ENCODE assay signal across 8 mouse cellular contexts in the genomic region with DNA sequence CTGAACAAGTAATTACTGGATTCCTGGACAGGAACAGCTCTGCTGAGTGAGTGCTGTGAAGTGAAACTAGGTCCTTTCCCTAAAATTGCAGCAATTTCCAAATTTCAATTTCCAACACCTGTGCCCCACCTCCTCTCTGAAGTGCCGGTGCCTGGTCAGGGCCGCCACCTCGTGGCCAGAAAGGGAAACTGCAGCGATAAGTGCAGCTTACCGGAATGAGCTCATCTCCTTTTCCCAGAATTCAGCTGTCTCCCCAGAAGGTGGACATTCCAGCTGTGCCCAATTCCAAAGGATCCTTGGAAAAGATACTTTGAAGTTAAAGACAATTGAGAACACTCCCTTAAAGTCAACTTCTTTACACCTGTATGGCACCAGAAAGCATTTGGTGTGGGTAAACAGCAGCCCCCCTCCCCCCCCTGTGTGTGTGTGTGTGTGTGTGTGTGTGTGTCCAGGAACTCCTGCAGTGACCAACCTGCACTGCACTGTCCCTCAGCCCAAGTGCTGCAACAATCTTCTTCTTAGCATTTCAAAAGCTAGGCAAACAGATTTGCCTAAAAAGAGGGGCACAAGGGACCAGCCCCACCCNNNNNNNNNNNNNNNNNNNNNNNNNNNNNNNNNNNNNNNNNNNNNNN. TPM values are rescaled to one million over a fixed set of nuclear protein-coding genes. Genes with fewer than 3 reads are reported as not detected.
DNase-seq lines count a peak whose midpoint lies in the region; ATAC-seq and TF ChIP-seq lines count a peak whose summit lies in the region.

No protein-coding gene starts in this region.

- WGBS in kidney, embryonic 15.5 days = 3% methylated on average over 5 of the region's 5 CpGs
- WGBS in limb, embryonic 14.5 days = 2% methylated on average over 5 of the region's 5 CpGs
- WGBS in neural tube, embryonic 11.5 days = 5% methylated on average over 5 of the region's 5 CpGs

- peak; percentile 92; the same call in 1 of the 2 replicates for TF ChIP-seq CTCF in testis, adult 2 months (IDR thresholded peaks at IDR 0.05; ENCODE audit: control insufficient read depth, insufficient read depth, insufficient replicate concordance, low read depth, low read length)

- H3K4me3 ChIP-seq in kidney, embryonic 15.5 days (replicated peaks) = no peak overlapping the region
- no peak overlapping the region for H3K4me3 ChIP-seq in limb, embryonic 14.5 days (replicated peaks; ENCODE audit: low read length)
- no peak overlapping the region for H3K4me3 ChIP-seq in neural tube, embryonic 11.5 days (ENCODE audit: low read depth, low read length)
- no peak overlapping the region for H3K4me3 ChIP-seq in testis, adult 2 months (ENCODE audit: control insufficient read depth, low read depth, low read length)

- H3K4me1 ChIP-seq in kidney, embryonic 15.5 days = no peaks in the 10 kb centered on the region
- H3K4me1 ChIP-seq in limb, embryonic 14.5 days (ENCODE audit: control insufficient read depth, insufficient read depth, low read length) = no peaks in the 10 kb centered on the region
- H3K4me1 ChIP-seq in neural tube, embryonic 11.5 days (ENCODE audit: control insufficient read depth, insufficient read depth, low read length) = no peaks in the 10 kb centered on the region
- H3K4me1 ChIP-seq in testis, adult 2 months (ENCODE audit: control insufficient read depth, insufficient read depth, low read length) = peaks cover 5% of the 10 kb centered on the region

- no peaks in the 10 kb centered on the region for H3K9me3 ChIP-seq in kidney, embryonic 15.5 days (replicated peaks)
- H3K9me3 ChIP-seq in limb, embryonic 14.5 days (ENCODE audit: control insufficient read depth, low read length) = no peaks in the 10 kb centered on the region
- no peaks in the 10 kb centered on the region for H3K9me3 ChIP-seq in neural tube, embryonic 11.5 days (ENCODE audit: control insufficient read depth, low read length)

- H3K9ac ChIP-seq in kidney, embryonic 15.5 days = no peak overlapping the region
- H3K9ac ChIP-seq in limb, embryonic 14.5 days (ENCODE audit: low read depth, low read length, severe bottlenecking) = no peak overlapping the region
- H3K9ac ChIP-seq in neural tube, embryonic 11.5 days (ENCODE audit: low read length) = no peak overlapping the region

- peak; percentile 46; the same call in 1 of the 2 replicates for ATAC-seq in kidney, embryonic 15.5 days (replicated peaks; ENCODE audit: low FRiP score)
- peak; percentile 53; the same call in 1 of the 2 replicates for ATAC-seq in limb, embryonic 14.5 days (ENCODE audit: low FRiP score, low read depth)
- no peak for ATAC-seq in neural tube, embryonic 11.5 days (ENCODE audit: insufficient read depth, low FRiP score, low TSS enrichment)

- no peak overlapping the region for H3K4me2 ChIP-seq in kidney, embryonic 15.5 days
- no peak overlapping the region for H3K4me2 ChIP-seq in limb, embryonic 14.5 days (replicated peaks; ENCODE audit: low read depth, low read length, severe bottlenecking)
- no peak overlapping the region for H3K4me2 ChIP-seq in neural tube, embryonic 11.5 days (ENCODE audit: low read depth)

- no peak overlapping the region for H3K27ac ChIP-seq in kidney, embryonic 15.5 days
- no peak overlapping the region for H3K27ac ChIP-seq in limb, embryonic 14.5 days (replicated peaks; ENCODE audit: low read depth, low read length)
- no peak overlapping the region for H3K27ac ChIP-seq in neural tube, embryonic 11.5 days (ENCODE audit: low read depth, low read length)
- no peak overlapping the region for H3K27ac ChIP-seq in testis, adult 2 months (ENCODE audit: control insufficient read depth, insufficient read depth, low read depth, low read length)

- no peak for TF ChIP-seq POLR2A in limb, embryonic 14.5 days (IDR thresholded peaks at IDR 0.05; ENCODE audit: borderline replicate concordance, extremely low read depth, insufficient read depth, insufficient read length)
- TF ChIP-seq POLR2A in testis, adult 2 months (IDR thresholded peaks at IDR 0.05; ENCODE audit: control insufficient read depth, low read depth, low read length) = no peak

- H3K36me3 ChIP-seq in kidney, embryonic 15.5 days = no peaks in the 10 kb centered on the region
- no peaks in the 10 kb centered on the region for H3K36me3 ChIP-seq in limb, embryonic 14.5 days (ENCODE audit: control insufficient read depth, insufficient read depth, low read length)
- no peaks in the 10 kb centered on the region for H3K36me3 ChIP-seq in neural tube, embryonic 11.5 days (ENCODE audit: control insufficient read depth, insufficient read depth, low read length)
- H3K36me3 ChIP-seq in testis, adult 2 months (ENCODE audit: control insufficient read depth, insufficient read depth, low read length) = no peaks in the 10 kb centered on the region

- DNase-seq in 416B (ENCODE audit: low read depth) = peak; percentile 73
- DNase-seq in adrenal gland, adult (ENCODE audit: inconsistent age in 2 of 2, low spot score in 1 of 2) = peak; percentile 78 to 93
- peak; percentile 77 for DNase-seq in embryo, embryonic 10 days (ENCODE audit: low spot score)
- DNase-seq in heart, adult 18-20 months = peak; percentile 72 to 83
- DNase-seq in limb, embryonic 14.5 days (ENCODE audit: low spot score) = peak; percentile 51
- peak; percentile 58 for DNase-seq in neural tube, embryonic 11.5 days (ENCODE audit: low spot score)

- H3K27me3 ChIP-seq in kidney, embryonic 15.5 days = peaks cover 10% of the 10 kb centered on the region; the same call in 1 of the 2 replicates
- H3K27me3 ChIP-seq in limb, embryonic 14.5 days (ENCODE audit: control insufficient read depth, insufficient read depth, low read length) = no peaks in the 10 kb centered on the region
- H3K27me3 ChIP-seq in neural tube, embryonic 11.5 days (ENCODE audit: control insufficient read depth, insufficient read depth, low read length) = no peaks in the 10 kb centered on the region
- H3K27me3 ChIP-seq in testis, adult 2 months (ENCODE audit: control insufficient read depth, insufficient read depth, low read length) = no peaks in the 10 kb centered on the region

RNA-seq across cellular contexts. Expression of a gene that starts 13.2 kb away (rescaled TPM):
- 10 to 100 TPM; 34.8 to 37.3 TPM for total RNA-seq in heart, adult 18-20 months (2021)
- polyA plus RNA-seq in kidney, embryonic 15.5 days (2015; fragmentation: Nextera tagmentation; extraction: Ambion mirVana) = 40.0 and 43.8 TPM in 2 replicates
- polyA plus RNA-seq in limb, embryonic 14.5 days (2012; rRNA removed) = 23.1 and 28.3 TPM in 2 replicates
- polyA plus RNA-seq in limb, embryonic 14.5 days (2014; fragmentation: Nextera tagmentation; extraction: Ambion mirVana) = 45.6 and 50.5 TPM in 2 replicates
- polyA plus RNA-seq in neural tube, embryonic 11.5 days (2014; fragmentation: Nextera tagmentation; extraction: Ambion mirVana) = 6.2 and 6.9 TPM in 2 replicates
- 5.7 and 6.7 TPM in 2 replicates for polyA plus RNA-seq in testis, adult 2 months (2012; rRNA removed)

RNA-seq across cellular contexts. Expression of a gene that starts 42.7 kb away (rescaled TPM):
- total RNA-seq in heart, adult 18-20 months (2021) = 10 to 100 TPM; 81.2 to 83.4 TPM
- polyA plus RNA-seq in kidney, embryonic 15.5 days (2015; fragmentation: Nextera tagmentation; extraction: Ambion mirVana) = 12.1 and 13.5 TPM in 2 replicates
- polyA plus RNA-seq in limb, embryonic 14.5 days (2012; rRNA removed) = 24.7 and 27.4 TPM in 2 replicates
- polyA plus RNA-seq in limb, embryonic 14.5 days (2014; fragmentation: Nextera tagmentation; extraction: Ambion mirVana) = 19.8 and 20.9 TPM in 2 replicates
- 23.8 and 27.1 TPM in 2 replicates for polyA plus RNA-seq in neural tube, embryonic 11.5 days (2014; fragmentation: Nextera tagmentation; extraction: Ambion mirVana)
- 43.4 and 61.2 TPM in 2 replicates for polyA plus RNA-seq in testis, adult 2 months (2012; rRNA removed)
